Comparison of ENCODE assay signal across 8 mouse cellular contexts in the genomic region with DNA sequence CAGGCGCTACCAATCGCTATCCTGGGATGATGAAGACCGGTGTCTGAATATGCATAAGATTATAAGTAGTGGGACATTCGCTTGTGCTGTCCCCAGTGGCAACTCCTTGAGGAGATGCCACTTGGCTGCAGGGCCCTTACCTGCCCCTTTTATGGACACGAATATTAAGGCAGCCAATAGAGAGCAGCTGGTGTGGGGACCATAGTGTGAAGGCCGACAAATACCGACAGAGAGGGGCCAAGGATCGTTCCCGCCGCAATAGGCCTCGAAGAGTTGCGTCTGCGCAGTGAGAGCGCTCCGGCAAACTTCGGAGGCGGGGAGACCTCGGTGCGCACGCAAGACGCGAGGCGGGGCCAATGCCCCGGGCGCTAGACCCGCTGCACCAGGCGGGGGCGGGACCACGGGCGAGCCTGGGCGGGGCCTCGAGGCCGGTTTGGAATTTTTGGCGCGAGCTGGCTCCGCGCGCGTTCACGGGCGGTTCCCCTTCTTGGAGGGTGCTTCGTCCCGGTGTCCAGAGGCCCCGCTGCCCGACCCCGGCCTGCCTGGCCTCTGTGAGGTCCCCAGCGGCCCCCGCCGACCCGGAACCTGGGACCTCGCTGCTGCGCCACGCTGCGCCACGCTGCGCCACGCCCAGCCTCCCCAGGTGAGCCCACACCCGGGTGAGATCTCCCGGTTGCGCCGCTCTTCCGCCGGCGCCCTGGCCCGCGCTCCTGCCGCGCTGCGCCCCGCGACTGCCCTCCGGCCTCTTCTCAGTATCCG. TPM values are rescaled to one million over a fixed set of nuclear protein-coding genes. Genes with fewer than 3 reads are reported as not detected.
DNase-seq lines count a peak whose midpoint lies in the region; ATAC-seq and TF ChIP-seq lines count a peak whose summit lies in the region.

A gene (plus strand): TSS at position 338 of the 759 bp plus-strand sequence.

- no peaks in the 10 kb centered on the region for H3K9me3 ChIP-seq in heart, embryonic 10.5 days
- H3K9me3 ChIP-seq in kidney, embryonic 15.5 days (replicated peaks), result no peaks in the 10 kb centered on the region

- peaks cover 19% of the 10 kb centered on the region for H3K4me1 ChIP-seq in bone marrow macrophage, adult 2 months (ENCODE audit: control insufficient read depth, insufficient read depth, low read length)
- H3K4me1 ChIP-seq in embryonic fibroblast, embryonic 13.5 days (ENCODE audit: control insufficient read depth, insufficient read depth, low read length), result peaks cover 8% of the 10 kb centered on the region
- peaks cover 23% of the 10 kb centered on the region for H3K4me1 ChIP-seq in heart, embryonic 10.5 days
- peaks cover 21% of the 10 kb centered on the region for H3K4me1 ChIP-seq in kidney, embryonic 15.5 days

- WGBS in heart, embryonic 10.5 days, result 1% methylated on average over 73 of the region's 73 CpGs
- 1% methylated on average over 71 of the region's 73 CpGs for WGBS in kidney, embryonic 15.5 days

- ATAC-seq in kidney, embryonic 15.5 days (replicated peaks; ENCODE audit: low FRiP score), result peak; percentile 95
- ATAC-seq in monocyte, adult 5-6 weeks (replicated peaks; ENCODE audit: insufficient number of reproducible peaks, low FRiP score, low TSS enrichment, poor library complexity, severe bottlenecking), result peak; percentile 84

- no peak for TF ChIP-seq POLR2A in bone marrow macrophage, adult 2 months (IDR thresholded peaks at IDR 0.05; ENCODE audit: borderline replicate concordance, low read depth, low read length)
- peak; percentile 96 for TF ChIP-seq POLR2A in embryonic fibroblast, embryonic 13.5 days (IDR thresholded peaks at IDR 0.05; ENCODE audit: low read depth, low read length)

- peak within 1 kb of the TSS; percentile 86 for H3K27ac ChIP-seq in bone marrow macrophage, adult 2 months (ENCODE audit: insufficient read depth, low read depth, low read length)
- peak within 1 kb of the TSS; percentile 57 for H3K27ac ChIP-seq in embryonic fibroblast, embryonic 13.5 days (ENCODE audit: insufficient read depth, low read length)
- peak within 1 kb of the TSS; percentile 97 for H3K27ac ChIP-seq in heart, embryonic 10.5 days
- peak within 1 kb of the TSS; percentile 92 for H3K27ac ChIP-seq in kidney, embryonic 15.5 days

- H3K4me2 ChIP-seq in kidney, embryonic 15.5 days, result peak within 1 kb of the TSS; percentile 78

- H3K4me3 ChIP-seq in bone marrow macrophage, adult 2 months (ENCODE audit: insufficient read depth, low read length), result peak within 1 kb of the TSS; percentile 73
- peak within 1 kb of the TSS; percentile 57 for H3K4me3 ChIP-seq in embryonic fibroblast, embryonic 13.5 days (ENCODE audit: insufficient read depth, low read length)
- peak within 1 kb of the TSS; percentile 89 for H3K4me3 ChIP-seq in heart, embryonic 10.5 days
- peak within 1 kb of the TSS; percentile 97 for H3K4me3 ChIP-seq in kidney, embryonic 15.5 days (replicated peaks)

- no peaks in the 10 kb centered on the region for H3K36me3 ChIP-seq in heart, embryonic 10.5 days
- no peaks in the 10 kb centered on the region for H3K36me3 ChIP-seq in kidney, embryonic 15.5 days

- peak within 1 kb of the TSS; percentile 85 for H3K9ac ChIP-seq in kidney, embryonic 15.5 days

- DNase-seq in A20 (ENCODE audit: low read depth, low spot score), result peak; percentile 96
- DNase-seq in heart, embryonic 10.5 days (ENCODE audit: low spot score), result peak; percentile 97
- peak; percentile 97 for DNase-seq in liver
- peak; percentile 97 to 98 for DNase-seq in spleen, postnatal 4 days (ENCODE audit: low spot score in 2 of 2)

- no peak for TF ChIP-seq CTCF in bone marrow macrophage, adult 2 months (IDR thresholded peaks at IDR 0.05; ENCODE audit: low read depth, low read length)
- no peak for TF ChIP-seq CTCF in embryonic fibroblast, embryonic 13.5 days (IDR thresholded peaks at IDR 0.05; ENCODE audit: borderline replicate concordance, insufficient read depth, low read length)

- peaks cover 8% of the 10 kb centered on the region; the same call in 1 of the 2 replicates for H3K27me3 ChIP-seq in heart, embryonic 10.5 days (ENCODE audit: insufficient read depth, poor library complexity, severe bottlenecking)
- no peaks in the 10 kb centered on the region for H3K27me3 ChIP-seq in kidney, embryonic 15.5 days

RNA-seq across cellular contexts. Expression of the gene that starts here (rescaled TPM):
- 17.3 and 20.1 TPM in 2 replicates for polyA plus RNA-seq in bone marrow macrophage, adult 2 months (2012; ENCODE audit: insufficient read depth, insufficient read length, missing spikeins)
- 9.2 and 10.9 TPM in 2 replicates for polyA plus RNA-seq in embryonic fibroblast, embryonic 13.5 days (2011; ENCODE audit: insufficient read length, low read depth, missing spikeins)
- polyA plus RNA-seq in heart, embryonic 10.5 days (2016; fragmentation: Nextera tagmentation; extraction: Ambion mirVana), result 46.5 and 53.2 TPM in 2 replicates
- polyA plus RNA-seq in kidney, embryonic 15.5 days (2015; fragmentation: Nextera tagmentation; extraction: Ambion mirVana), result 48.4 and 56.3 TPM in 2 replicates
- total RNA-seq in monocyte, adult 5-6 weeks (2017), result 0.86 to 3.7 TPM (median 2.6 TPM) in 3 replicates

Comparison
In these comparisons a context has a peak if more than half of its experiments do, and no peak if none do; other contexts are left out.
1. Peak in every context shown above with its lines: DNase-seq, ATAC-seq, H3K4me3 ChIP-seq and H3K27ac ChIP-seq.